Mouse (Mus musculus): ENCODE measurements around the gene Ptpn12.

Gene Ptpn12

GRCm38 (mm10) chr5:21055820-21056531 lies at the start of gene Ptpn12:
TSS of gene Ptpn12 (minus strand) at chr5:21055911.
- peak; percentile 84 to 92 for DNase-seq (ENCODE audit: low spot score in 2 of 2)

- no peak for DNase-seq (ENCODE audit: low spot score in 2 of 2)
Observed at GRCm38 (mm10) chr5:21091179-21091578, 35.5 kb upstream of the Ptpn12 start.

- no peak for DNase-seq (ENCODE audit: low spot score in 2 of 2)
Observed at GRCm38 (mm10) chr5:21057217-21057616, 1.5 kb upstream of the Ptpn12 start.

DNA sequence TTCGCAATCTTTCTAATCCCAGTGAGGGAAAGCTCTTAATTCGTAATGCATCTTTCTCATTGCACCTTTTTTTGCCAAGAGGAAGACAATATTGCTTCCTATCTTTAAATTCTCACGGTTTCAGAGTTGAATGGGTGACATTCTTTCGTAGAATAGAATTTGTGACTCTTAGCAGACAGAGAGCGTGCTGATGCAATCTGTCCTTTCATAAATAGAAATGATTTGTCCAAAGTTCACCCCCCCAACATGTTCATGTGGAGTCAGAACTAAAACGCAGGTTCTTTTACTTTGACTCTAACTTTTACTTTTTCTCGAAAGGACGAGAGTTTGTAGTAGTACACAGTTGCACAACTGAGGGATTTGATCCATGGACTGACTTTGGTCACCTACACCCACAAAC lies 884 bp upstream of the Ptpn12 start:
- no peak for DNase-seq (ENCODE audit: low spot score in 2 of 2)

DNA sequence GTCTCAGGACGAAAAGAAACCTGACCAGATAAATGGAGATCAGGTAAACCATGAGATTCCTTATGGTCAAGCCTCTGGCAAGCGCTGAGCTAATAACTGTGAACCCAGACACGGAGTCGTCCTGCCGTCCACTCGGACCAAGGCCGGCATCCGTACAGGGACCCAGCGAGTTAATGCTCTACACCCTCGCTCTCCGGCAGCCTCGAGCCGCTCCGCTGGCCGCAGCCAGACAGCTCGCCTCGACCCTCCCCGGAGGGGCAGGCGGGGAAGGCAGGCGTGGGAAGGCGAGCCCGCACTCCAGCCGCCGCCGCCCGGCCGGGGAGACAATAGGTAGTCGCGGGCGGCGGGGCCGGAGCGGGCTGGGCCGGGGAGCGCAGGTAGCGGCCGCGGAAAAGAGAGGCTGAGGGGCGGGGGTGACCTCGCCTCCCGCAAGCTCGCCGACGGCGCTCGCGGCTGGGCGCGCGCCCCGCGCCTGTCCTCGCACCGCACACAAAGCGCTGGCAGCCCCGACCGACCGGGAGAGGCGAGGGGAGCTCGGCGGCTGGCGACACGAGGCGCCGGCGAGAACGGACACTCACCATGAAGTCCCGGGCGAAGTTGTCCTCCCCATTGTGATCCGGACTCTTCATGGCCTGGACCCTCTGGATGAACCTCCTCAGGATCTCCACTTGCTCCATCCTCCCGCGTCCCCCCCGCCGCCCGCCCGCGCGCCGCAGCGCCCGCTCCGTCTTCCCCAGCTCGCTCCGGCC lies 466 bp downstream of the Ptpn12 start:
- DNase-seq (ENCODE audit: low spot score in 2 of 2), result peak; percentile 27 to 38

DNA sequence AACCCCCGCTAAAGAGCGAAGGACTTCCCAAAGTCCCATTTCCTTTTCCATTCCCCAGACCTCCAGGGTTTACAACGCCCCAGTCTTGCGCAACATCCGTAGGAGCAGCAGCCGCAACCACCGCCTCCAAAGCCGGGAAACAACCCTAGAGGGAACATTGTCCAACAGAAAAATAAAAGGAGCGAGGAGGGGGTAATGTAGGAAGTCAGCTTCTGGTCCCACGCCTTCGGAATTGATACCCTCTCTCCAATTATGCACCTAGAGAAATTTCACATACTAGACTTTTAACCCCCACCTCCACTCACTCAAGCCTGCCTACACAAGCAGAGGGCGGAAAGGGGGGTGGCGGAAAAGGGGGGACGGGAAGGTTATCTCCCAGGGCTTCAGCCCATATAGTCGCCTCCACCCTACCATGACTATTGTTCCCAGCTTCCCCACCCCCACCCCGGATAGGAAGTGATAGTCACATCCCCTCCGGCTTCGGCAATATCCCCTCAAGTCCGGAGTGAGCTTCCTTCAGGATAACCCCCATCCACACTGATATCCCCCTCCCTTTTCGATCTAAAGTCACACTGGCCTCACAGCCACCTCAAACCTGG lies 1.1 kb downstream of the Ptpn12 start:
- peak; percentile 32 to 47 for DNase-seq (ENCODE audit: low spot score in 2 of 2)

GRCm38 (mm10) chr5:21053571-21054307 lies 2.0 kb downstream of the Ptpn12 start:
- DNase-seq (ENCODE audit: low spot score in 2 of 2), result no peak

- no peak for DNase-seq (ENCODE audit: low spot score in 2 of 2)
Observed at GRCm38 (mm10) chr5:21052521-21052920, 3.2 kb downstream of the Ptpn12 start.

- DNase-seq (ENCODE audit: low spot score in 2 of 2), result no peak
Observed at GRCm38 (mm10) chr5:21050770-21051122, 5.0 kb downstream of the Ptpn12 start.

DNA sequence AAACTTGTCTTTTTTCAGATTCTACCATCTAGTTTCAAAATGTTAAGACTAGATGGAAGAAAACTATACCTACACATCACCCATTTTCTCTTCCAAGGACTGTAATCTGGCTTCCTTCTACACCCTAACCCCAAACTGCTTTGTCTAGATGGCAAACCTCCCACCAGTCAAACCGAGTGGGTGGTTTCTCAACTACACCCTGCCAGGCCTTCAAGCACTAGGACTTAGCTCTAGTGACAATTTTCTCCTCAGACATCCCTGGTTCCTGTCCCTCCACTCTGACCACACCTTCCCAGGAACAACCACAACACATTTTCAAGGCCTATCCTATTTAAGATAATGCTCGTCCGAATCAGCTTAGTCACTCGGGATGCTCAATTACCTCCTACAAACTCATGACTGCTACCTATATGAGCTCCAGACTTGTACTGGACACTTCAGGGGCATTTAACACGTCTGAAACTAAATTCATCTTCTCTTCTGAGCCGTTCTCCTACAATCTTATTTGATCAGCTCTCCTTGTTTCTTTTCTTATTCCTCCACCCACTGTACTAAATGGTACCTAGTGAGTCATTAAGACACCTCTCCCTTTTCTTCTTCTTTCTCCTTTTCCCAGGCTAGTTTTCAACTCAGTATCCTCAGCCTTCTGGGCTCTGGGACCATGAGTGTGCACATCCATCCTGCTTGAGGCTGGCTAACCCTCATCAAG lies 5.5 kb downstream of the Ptpn12 start:
- DNase-seq (ENCODE audit: low spot score in 2 of 2), result no peak

DNA sequence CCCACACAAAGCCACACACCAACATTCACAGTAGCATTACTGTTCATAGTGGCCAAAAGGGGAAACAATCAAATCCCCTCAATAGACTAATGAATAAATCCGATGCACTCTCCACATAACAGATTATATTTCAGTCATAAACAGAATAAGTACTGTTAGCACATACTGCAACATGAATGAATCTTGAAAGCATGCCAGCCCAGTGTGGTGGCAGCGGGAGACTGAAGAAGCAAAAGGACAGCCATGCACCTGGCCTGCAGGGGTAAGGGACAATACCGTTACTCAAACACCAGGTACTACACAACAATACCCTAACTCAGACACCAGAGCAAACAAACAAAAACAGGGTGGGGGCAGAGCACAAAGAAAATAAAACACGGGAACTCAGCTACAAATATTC lies 6.7 kb downstream of the Ptpn12 start:
- no peak for DNase-seq (ENCODE audit: low spot score in 2 of 2)

DNA sequence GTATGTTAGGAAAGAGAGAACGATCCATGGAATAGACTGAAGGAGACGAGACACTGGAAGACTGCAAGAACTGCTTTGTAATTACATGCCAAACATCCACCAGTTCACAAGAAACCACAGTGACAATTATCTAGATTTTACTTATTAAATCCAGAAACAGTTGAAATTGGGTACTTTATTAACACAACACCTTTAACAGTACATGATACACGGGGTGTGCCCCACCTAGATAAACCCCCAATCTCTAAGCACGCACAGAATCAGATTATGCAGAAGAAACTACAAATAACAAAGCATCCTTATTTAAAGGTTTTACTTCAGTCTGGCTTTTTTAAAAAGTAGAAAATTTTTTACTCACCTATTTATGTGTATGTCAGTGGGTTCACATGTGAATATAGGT lies 8.6 kb downstream of the Ptpn12 start:
- no peak for DNase-seq (ENCODE audit: low spot score in 2 of 2)

- DNase-seq (ENCODE audit: low spot score in 2 of 2), result no peak
Observed at GRCm38 (mm10) chr5:21046150-21047048, 9.3 kb downstream of the Ptpn12 start.

DNA sequence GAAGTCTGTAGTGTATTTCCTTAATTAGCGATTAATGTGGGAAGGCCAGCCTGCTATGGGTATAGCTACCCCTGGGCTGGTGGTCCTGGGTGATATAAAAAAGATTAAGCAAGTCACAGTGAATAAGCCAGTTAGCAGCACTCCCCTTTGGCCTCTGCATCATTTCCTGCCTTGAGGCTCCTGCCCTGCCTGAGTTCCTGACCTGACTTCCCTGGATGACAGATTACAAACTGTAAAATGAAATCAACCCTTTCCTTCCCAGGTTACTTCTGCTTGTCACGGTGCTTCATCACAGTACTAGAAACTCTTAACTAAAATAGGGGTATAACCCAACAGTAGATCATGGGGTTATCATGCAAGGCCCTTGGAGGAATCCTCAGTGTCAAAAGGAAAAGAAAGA lies 10.2 kb downstream of the Ptpn12 start:
- no peak for DNase-seq (ENCODE audit: low spot score in 2 of 2)

- no peak for DNase-seq (ENCODE audit: low spot score in 2 of 2)
Observed at GRCm38 (mm10) chr5:21038100-21038499, 17.6 kb downstream of the Ptpn12 start.

DNA sequence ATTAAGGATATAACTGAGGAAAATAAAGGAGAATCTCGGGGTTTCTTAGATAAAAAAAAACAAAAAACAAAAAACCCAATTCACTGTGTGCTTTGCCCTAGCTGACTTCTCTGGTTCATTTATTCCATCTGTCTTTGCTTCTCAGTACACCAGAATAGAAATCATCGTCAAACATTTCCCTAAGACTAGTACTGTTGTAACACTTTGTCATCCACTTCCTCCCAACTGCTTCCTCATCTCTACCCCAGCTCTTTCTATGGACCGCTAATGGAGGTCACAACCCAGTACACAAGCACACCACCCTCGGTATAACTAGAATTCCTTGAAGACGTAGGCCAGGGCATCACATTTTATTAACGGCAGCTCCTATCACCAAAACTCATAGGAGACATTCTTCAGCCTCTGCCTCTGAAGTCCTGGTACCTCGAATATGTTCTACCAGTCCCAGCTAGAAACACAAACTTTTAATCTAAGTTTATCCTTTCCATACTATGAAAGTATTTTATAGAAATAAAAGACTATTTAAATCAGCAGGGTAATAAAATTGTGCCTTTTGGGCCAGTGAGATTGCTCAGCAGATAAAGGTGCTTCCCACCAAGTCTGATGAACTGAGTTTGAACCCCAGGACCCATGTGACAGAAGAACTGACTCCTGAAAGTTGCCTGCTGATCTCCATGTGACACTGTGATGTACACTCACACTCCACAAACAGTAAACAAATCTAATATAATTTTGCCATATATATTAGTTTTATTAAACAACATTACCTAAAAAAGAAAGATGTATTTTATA lies 19.8 kb downstream of the Ptpn12 start:
- no peak for DNase-seq (ENCODE audit: low spot score in 2 of 2)

DNA sequence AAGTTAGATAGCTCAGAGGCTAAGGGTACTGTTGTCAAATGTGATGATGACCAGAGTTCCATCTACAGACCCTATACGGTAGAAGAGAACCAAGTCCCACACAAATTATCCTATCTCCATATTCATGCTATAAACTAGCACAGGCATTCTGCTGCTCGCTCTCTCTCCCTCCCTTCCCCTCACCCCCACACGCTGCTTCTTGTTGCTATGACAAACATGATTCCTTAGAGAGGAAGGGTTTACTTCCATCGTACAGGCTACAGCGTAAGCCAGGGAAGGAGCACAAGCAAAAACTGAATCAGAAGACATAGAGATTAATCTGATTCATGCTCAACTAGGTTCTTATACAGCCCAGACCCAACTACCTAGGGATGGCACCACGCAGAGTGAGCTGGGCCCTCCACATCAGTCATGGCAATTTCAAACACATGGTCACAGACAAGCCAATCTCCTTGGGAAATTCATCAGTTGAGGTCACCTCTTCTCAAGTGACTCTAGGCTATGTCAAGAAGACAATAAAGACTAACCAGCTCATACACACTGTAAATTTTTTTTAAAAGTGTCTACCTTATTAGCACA lies 21.2 kb downstream of the Ptpn12 start:
- no peak for DNase-seq (ENCODE audit: low spot score in 2 of 2)

- no peak for DNase-seq (ENCODE audit: low spot score in 2 of 2)
Observed at GRCm38 (mm10) chr5:21033382-21034056, 22.2 kb downstream of the Ptpn12 start.

DNA sequence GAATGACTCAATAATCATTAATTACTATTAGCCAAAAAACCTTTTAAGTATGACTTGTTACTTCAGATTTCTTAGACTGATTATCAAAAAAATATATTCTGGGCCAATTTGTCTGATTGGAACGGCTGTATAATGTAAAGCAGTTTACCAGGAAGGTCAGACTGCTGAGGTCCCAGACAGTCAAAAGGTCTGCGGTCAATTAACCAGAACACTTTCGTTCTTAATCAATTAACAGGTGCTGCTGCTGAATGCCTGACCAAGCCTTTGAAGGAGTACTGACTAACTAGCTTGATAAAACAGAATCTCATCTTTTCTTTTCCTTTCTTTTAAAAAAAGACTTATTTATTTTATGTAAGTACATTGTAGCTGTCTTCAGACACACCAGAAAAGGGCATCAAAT lies 23.1 kb downstream of the Ptpn12 start:
- DNase-seq (ENCODE audit: low spot score in 2 of 2), result no peak

All from frontal cortex, postnatal 25 days (tissue).